Comparison of ENCODE assay signal across 27 mouse cellular contexts in the genomic region with DNA sequence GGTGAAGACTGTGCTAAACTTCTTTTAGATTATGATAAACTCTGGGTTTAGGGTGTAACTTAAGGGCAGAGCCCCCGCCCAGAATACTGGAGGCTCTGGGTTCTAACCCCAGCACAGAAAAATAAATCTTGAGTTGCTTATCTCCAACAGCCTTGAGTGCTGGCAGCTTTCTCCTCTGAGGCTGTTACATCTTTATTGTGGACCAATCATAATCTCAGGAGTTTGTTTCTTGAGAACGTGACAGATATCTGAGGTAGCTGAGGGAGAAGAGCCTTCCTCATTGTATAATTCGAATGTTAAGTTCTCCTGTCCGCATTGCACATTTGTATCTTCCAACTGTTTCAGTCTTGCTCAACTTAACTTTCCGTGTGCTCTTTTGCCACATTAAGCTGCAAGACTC. TPM values are rescaled to one million over a fixed set of nuclear protein-coding genes. Genes with fewer than 3 reads are reported as not detected.
DNase-seq lines count a peak whose midpoint lies in the region; ATAC-seq lines count a peak whose summit lies in the region.
"Had no signal": no experiment of that assay in that cellular context is flagged by ENCODE, and none has a peak within 500 bp of the region (broad histone marks: within the 10 kb centered on the region; RNA-seq: fewer than 3 reads in every experiment).

No protein-coding gene starts in this region.

- no peak overlapping the region for H3K4me2 ChIP-seq in forebrain, embryonic 11.5 days (ENCODE audit: low read depth, low read length, severe bottlenecking)
- peak overlapping the region; percentile 63 for H3K4me2 ChIP-seq in liver, embryonic 11.5 days

- ATAC-seq in forebrain, embryonic 11.5 days (replicated peaks; ENCODE audit: low FRiP score), result no peak
- ATAC-seq in liver, embryonic 11.5 days (replicated peaks; ENCODE audit: low FRiP score), result no peak
- ATAC-seq in erythroblast, adult 5-6 weeks (replicated peaks; ENCODE audit: low FRiP score, poor library complexity, severe bottlenecking), result no peak
- ATAC-seq: forebrain, postnatal 0 days; intestine, postnatal 0 days; Patski had no signal

- no peak for DNase-seq in forebrain, embryonic 10.5 days (ENCODE audit: extremely low spot score, low spot score)
- no peak for DNase-seq in forebrain, embryonic 11.5 days (ENCODE audit: low spot score)
- no peak for DNase-seq in liver, embryonic 11.5 days (ENCODE audit: low spot score)
- no peak for DNase-seq in liver
- DNase-seq in limb, embryonic 10.5 days (ENCODE audit: low spot score), result no peak
- DNase-seq in thymus, postnatal 0 days (ENCODE audit: low spot score), result no peak
- DNase-seq in adrenal gland, adult 8-10 months, result no peak
- DNase-seq: cerebellum, adult 8-10 months; cerebellum, postnatal 36 days; embryo, embryonic 11 days; forebrain, postnatal 0 days; gastrocnemius, postnatal 25 days; heart, adult 2 months; lung, postnatal 36 days; right cerebral cortex, adult 18-20 months; right cerebral cortex, postnatal 4 days; thymus, postnatal 36 days had no signal

- H3K36me3 ChIP-seq in forebrain, embryonic 10.5 days (replicated peaks), result no peaks in the 10 kb centered on the region
- H3K36me3 ChIP-seq in forebrain, embryonic 11.5 days (ENCODE audit: control insufficient read depth, insufficient read depth, low read length), result no peaks in the 10 kb centered on the region
- no peaks in the 10 kb centered on the region for H3K36me3 ChIP-seq in liver, embryonic 11.5 days (ENCODE audit: control insufficient read depth, insufficient read depth, low read length)
- no peaks in the 10 kb centered on the region for H3K36me3 ChIP-seq in limb, embryonic 10.5 days
- H3K36me3 ChIP-seq: embryonic facial prominence, embryonic 15.5 days; hindbrain, embryonic 15.5 days; limb, embryonic 15.5 days; lung, embryonic 15.5 days had no signal

- peaks cover 45% of the 10 kb centered on the region for H3K4me1 ChIP-seq in forebrain, embryonic 10.5 days
- 0 out of 2 replicates have a peak, but pooled peaks cover 2% of the 10 kb centered on the region for H3K4me1 ChIP-seq in forebrain, embryonic 11.5 days (replicated peaks; ENCODE audit: control insufficient read depth, insufficient read depth, low read length)
- peaks cover 10% of the 10 kb centered on the region; the same call in 1 of the 2 replicates for H3K4me1 ChIP-seq in liver, embryonic 11.5 days (replicated peaks; ENCODE audit: control insufficient read depth, insufficient read depth, low read length)
- peaks cover 13% of the 10 kb centered on the region for H3K4me1 ChIP-seq in limb, embryonic 10.5 days
- H3K4me1 ChIP-seq: embryonic facial prominence, embryonic 15.5 days; limb, embryonic 15.5 days had no signal

- H3K4me3 ChIP-seq in forebrain, embryonic 10.5 days, result peak overlapping the region; percentile 53
- H3K4me3 ChIP-seq in forebrain, embryonic 11.5 days (ENCODE audit: low read depth, low read length), result no peak overlapping the region
- H3K4me3 ChIP-seq in liver, embryonic 11.5 days (ENCODE audit: low read depth, low read length), result no peak overlapping the region
- peak overlapping the region; percentile 50 for H3K4me3 ChIP-seq in limb, embryonic 10.5 days
- H3K4me3 ChIP-seq: hindbrain, embryonic 15.5 days; left cerebral cortex, adult 2 months; limb, embryonic 15.5 days had no signal

- H3K9ac ChIP-seq in forebrain, embryonic 11.5 days (ENCODE audit: low read length), result no peak overlapping the region
- no peak overlapping the region for H3K9ac ChIP-seq in liver, embryonic 11.5 days (ENCODE audit: low read depth, low read length)
- H3K9ac ChIP-seq: embryonic facial prominence, embryonic 15.5 days; forebrain, postnatal 0 days; hindbrain, embryonic 15.5 days; limb, embryonic 15.5 days; lung, embryonic 15.5 days had no signal

- 51% methylated on average over 5 of the region's 5 CpGs for WGBS in forebrain, embryonic 10.5 days
- WGBS in forebrain, embryonic 11.5 days, result 45% methylated on average over 5 of the region's 5 CpGs
- 41% methylated on average over 5 of the region's 5 CpGs for WGBS in liver, embryonic 11.5 days
- WGBS in limb, embryonic 10.5 days, result 56% methylated on average over 5 of the region's 5 CpGs

- no peaks in the 10 kb centered on the region for H3K9me3 ChIP-seq in forebrain, embryonic 10.5 days
- H3K9me3 ChIP-seq in forebrain, embryonic 11.5 days (ENCODE audit: control insufficient read depth, low read length), result no peaks in the 10 kb centered on the region
- H3K9me3 ChIP-seq in liver, embryonic 11.5 days (ENCODE audit: control insufficient read depth, low read length), result no peaks in the 10 kb centered on the region
- H3K9me3 ChIP-seq in limb, embryonic 10.5 days (replicated peaks), result no peaks in the 10 kb centered on the region
- H3K9me3 ChIP-seq: embryonic facial prominence, embryonic 15.5 days; hindbrain, embryonic 15.5 days; limb, embryonic 15.5 days; lung, embryonic 15.5 days; megakaryocyte, embryonic 14.5 days had no signal

- H3K27ac ChIP-seq in forebrain, embryonic 10.5 days, result no peak overlapping the region
- no peak overlapping the region for H3K27ac ChIP-seq in forebrain, embryonic 11.5 days (ENCODE audit: low read depth, low read length)
- H3K27ac ChIP-seq in liver, embryonic 11.5 days (ENCODE audit: low read depth, low read length), result no peak overlapping the region
- H3K27ac ChIP-seq in limb, embryonic 10.5 days, result no peak overlapping the region
- H3K27ac ChIP-seq: embryonic facial prominence, embryonic 15.5 days; heart, adult 2 months; hindbrain, embryonic 15.5 days; kidney, postnatal 0 days; left cerebral cortex, adult 2 months; limb, embryonic 15.5 days; lung, embryonic 15.5 days had no signal

- H3K27me3 ChIP-seq in forebrain, embryonic 10.5 days (ENCODE audit: poor library complexity, severe bottlenecking), result peaks cover 12% of the 10 kb centered on the region; the same call in 1 of the 2 replicates
- H3K27me3 ChIP-seq in forebrain, embryonic 11.5 days (ENCODE audit: control insufficient read depth, insufficient read depth, low read length), result peaks cover 7% of the 10 kb centered on the region; the same call in 1 of the 2 replicates
- no peaks in the 10 kb centered on the region for H3K27me3 ChIP-seq in liver, embryonic 11.5 days (replicated peaks; ENCODE audit: control insufficient read depth, insufficient read depth, low read length)
- H3K27me3 ChIP-seq in limb, embryonic 10.5 days (ENCODE audit: low read depth, poor library complexity, severe bottlenecking), result 0 out of 2 replicates have a peak, but pooled peaks cover 4% of the 10 kb centered on the region
- H3K27me3 ChIP-seq: Patski had no signal

RNA-seq across cellular contexts. Expression of a gene that starts 29.4 kb away (rescaled TPM):
- polyA plus RNA-seq in forebrain, embryonic 10.5 days (2016; fragmentation: Nextera tagmentation; extraction: Ambion mirVana), result 24.3 and 26.8 TPM in 2 replicates
- 25.9 and 27.5 TPM in 2 replicates for polyA plus RNA-seq in forebrain, embryonic 11.5 days (2014; fragmentation: Nextera tagmentation; extraction: Ambion mirVana)
- 5.1 and 5.9 TPM in 2 replicates for polyA plus RNA-seq in liver, embryonic 11.5 days (2014; fragmentation: Nextera tagmentation; extraction: Ambion mirVana)
- 22.4 and 27.0 TPM in 2 replicates for polyA plus RNA-seq in limb, embryonic 10.5 days (2016; fragmentation: Nextera tagmentation; extraction: Ambion mirVana)
- total RNA-seq in erythroblast, adult 5-6 weeks (2015; ENCODE audit: low replicate concordance), result 0.19 and 2.9 TPM in 2 replicates
- total RNA-seq in erythroblast, adult 5-6 weeks (2017; ENCODE audit: low replicate concordance), result 0.34 and 2.5 TPM in 2 replicates
- 3.7 and 4.4 TPM in 2 replicates for polyA plus RNA-seq in thymus, postnatal 0 days (2015; fragmentation: Nextera tagmentation; extraction: Ambion mirVana)
- 1 to 10 TPM; 1.5 to 6.2 (median 3.6) TPM for total RNA-seq in adrenal gland, adult 8-10 months (2022)

Comparison
In these comparisons a context has a peak if more than half of its experiments do, and no peak if none do; other contexts are left out.
1. H3K4me3 ChIP-seq: peak in forebrain, embryonic 10.5 days (single experiment) and limb, embryonic 10.5 days (single experiment); none in forebrain, embryonic 11.5 days (single experiment) and liver, embryonic 11.5 days (single experiment).